Mouse (Mus musculus): ENCODE results near the gene Ribc1. TPM values are rescaled to one million over a fixed set of nuclear protein-coding genes. Genes with fewer than 3 reads are reported as not detected.
A peak's percentile ranks its signal among the peaks of the same experiment; 100 is the strongest.

Ribc1 gene
- polyA plus RNA-seq, 1 experiment from 2014 or later = 3.2 TPM

DNA sequence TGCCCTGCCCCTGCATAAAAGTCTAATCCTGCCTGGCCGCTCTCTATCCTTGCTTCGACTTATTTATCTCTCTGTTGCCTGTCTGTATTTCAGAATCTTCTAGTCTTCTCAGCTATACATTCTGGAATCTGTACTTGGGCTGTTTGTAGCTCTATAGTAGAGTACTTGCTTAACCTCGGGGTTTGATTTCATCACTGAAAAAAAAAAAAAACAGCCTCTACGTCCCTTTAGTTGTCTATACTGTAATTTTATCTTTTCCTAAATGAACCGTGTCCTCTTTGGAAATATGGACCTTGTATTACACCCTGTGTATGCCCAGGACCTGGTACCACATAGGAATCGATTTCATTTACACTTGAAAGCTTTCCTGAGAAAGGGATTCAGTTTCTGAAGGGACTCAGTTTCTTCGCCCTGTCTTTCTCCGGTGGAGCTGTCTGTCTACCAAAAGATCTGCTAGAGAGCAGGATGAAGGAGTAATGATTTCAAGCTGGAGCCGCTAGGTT, 14.9 kb downstream of the Ribc1 start:
- ATAC-seq (no peak), DNase-seq (ENCODE audit: low spot score) (peak; percentile 13)
- TF ChIP-seq EP300 (IDR thresholded peaks at IDR 0.05) = no peak
- no peak for TF ChIP-seq CTCF (IDR thresholded peaks at IDR 0.05)
- Histone ChIP-seq H3K9ac (replicated peaks; ENCODE audit: low read depth) (no peak overlapping the region), H3K27me3 (replicated peaks; ENCODE audit: insufficient read depth, low read length) (no peaks in the 10 kb centered on the region; the same call in 1 of the 2 replicates), H3K27ac (ENCODE audit: low read length) (peak overlapping the region; percentile 74; the same call in 1 of the 2 replicates), H3K9me3 (ENCODE audit: low read length) (no peaks in the 10 kb centered on the region), H3K4me3 (ENCODE audit: low read depth, low read length) (peak overlapping the region; percentile 46), H3K4me2 (replicated peaks; ENCODE audit: low read depth, low read length) (peak overlapping the region; percentile 64), H3K36me3 (ENCODE audit: insufficient read depth, low read length) (no peaks in the 10 kb centered on the region), H3K4me1 (ENCODE audit: insufficient read depth, low read depth, low read length) (no peaks in the 10 kb centered on the region)
- WGBS = 25% methylated on average over 9 of the region's 9 CpGs

GRCm38 (mm10) chrX:151999006-151999710, 16.9 kb downstream of the Ribc1 start:
- DNase-seq (ENCODE audit: low spot score) (no peak), ATAC-seq (no peak)
- no peak overlapping the region for H3K4me3 ChIP-seq (ENCODE audit: low read depth, low read length)
- no peak overlapping the region for H3K4me2 ChIP-seq (replicated peaks; ENCODE audit: low read depth, low read length)
- H3K27ac ChIP-seq (ENCODE audit: low read length) = no peak overlapping the region
- H3K9ac ChIP-seq (replicated peaks; ENCODE audit: low read depth) = no peak overlapping the region
- no peaks in the 10 kb centered on the region for H3K36me3 ChIP-seq (ENCODE audit: insufficient read depth, low read length)
- TF ChIP-seq CTCF (IDR thresholded peaks at IDR 0.05) (no peak), EP300 (IDR thresholded peaks at IDR 0.05) (no peak)
- H3K27me3 ChIP-seq (replicated peaks; ENCODE audit: insufficient read depth, low read length) = no peaks in the 10 kb centered on the region
- H3K4me1 ChIP-seq (ENCODE audit: insufficient read depth, low read depth, low read length) = no peaks in the 10 kb centered on the region
- 59% methylated on average over 4 of the region's 4 CpGs for WGBS
- H3K9me3 ChIP-seq (ENCODE audit: low read length) = no peaks in the 10 kb centered on the region

Other genes starting within 250 kb of the Ribc1 start
- gene Huwe1, start 215.5 kb downstream of the Ribc1 start, polyA plus RNA-seq (2015; fragmentation: Nextera tagmentation; extraction: Ambion mirVana) = 16.4 and 20.4 TPM in 2 replicates
- gene Hsd17b10, start 14.4 kb downstream of the Ribc1 start, polyA plus RNA-seq (2015; fragmentation: Nextera tagmentation; extraction: Ambion mirVana) = 119 and 125 TPM in 2 replicates
- gene Smc1a, start 133 bp upstream of the Ribc1 start, polyA plus RNA-seq (2015; fragmentation: Nextera tagmentation; extraction: Ambion mirVana) = 44.5 and 49.3 TPM in 2 replicates
- gene Iqsec2, start 128.0 kb upstream of the Ribc1 start, polyA plus RNA-seq (2015; fragmentation: Nextera tagmentation; extraction: Ambion mirVana) = 4.0 and 4.3 TPM in 2 replicates
- 17.0 and 17.8 TPM in 2 replicates for gene Kdm5c, start 216.7 kb upstream of the Ribc1 start, polyA plus RNA-seq (2015; fragmentation: Nextera tagmentation; extraction: Ambion mirVana)

All from lung, postnatal 0 days (tissue).